Mouse (Mus musculus) ovary, postnatal 14 days (tissue): ENCODE measurements at regions not wholly inside any gene's neighbourhood (a gene's known extent, or its start where the extent isn't known, plus 50 kb on each side); places are given as distances from the start of the nearest gene placed in this dataset.

Source experiments
- DNase-seq: peaks from one replicate; pipeline ENCODE4 v3.0.0; 2022; ENCODE audit warnings: low spot score

DNA sequence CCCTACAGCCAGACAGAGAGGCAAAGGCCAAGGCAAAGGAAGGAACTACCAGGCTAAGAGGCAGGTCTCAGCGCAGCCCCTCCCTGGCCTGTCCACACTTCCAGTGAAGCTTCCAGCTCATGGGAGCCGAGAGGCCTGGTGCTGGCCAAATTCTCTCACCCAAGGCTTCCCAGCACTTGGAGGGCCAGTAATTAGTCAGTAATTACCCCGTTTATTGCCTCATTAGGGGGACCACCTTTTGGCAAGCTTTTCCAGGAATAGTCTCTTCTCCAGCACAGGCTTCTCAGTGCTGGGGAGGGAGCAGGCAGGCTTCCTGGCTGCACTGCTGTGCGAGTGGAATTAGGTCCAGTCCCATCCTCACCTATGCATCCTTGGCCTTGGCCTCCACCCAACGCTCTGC, 252.8 kb upstream of the Nxpe4 start:
- DNase-seq, result no peak

- no peak for DNase-seq
Measured at GRCm38 (mm10) chr9:47910501-47910906, 251.3 kb upstream of the Nxpe4 start.

DNA sequence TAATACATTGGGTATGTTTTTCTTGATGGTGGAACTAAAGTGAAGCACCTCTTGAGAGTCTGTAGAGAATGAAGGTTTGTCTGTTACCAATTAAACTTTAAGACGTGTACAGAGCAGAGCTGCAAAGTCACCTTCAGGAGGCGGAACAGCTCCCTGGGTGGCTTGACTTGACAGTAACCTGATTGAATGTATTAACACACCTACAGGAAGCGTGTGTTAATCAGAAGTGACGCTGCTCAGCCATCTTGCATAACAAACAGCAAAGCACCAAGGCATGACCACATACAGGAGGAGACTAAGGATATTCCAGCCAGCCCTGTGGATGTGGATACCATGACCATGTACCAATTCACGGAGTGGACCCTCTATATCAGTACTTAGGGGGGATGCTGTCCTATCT, 249.0 kb upstream of the Nxpe4 start:
- DNase-seq, result no peak

- DNase-seq, result no peak
Measured at GRCm38 (mm10) chr9:47935299-47935698, 226.5 kb upstream of the Nxpe4 start.

DNA sequence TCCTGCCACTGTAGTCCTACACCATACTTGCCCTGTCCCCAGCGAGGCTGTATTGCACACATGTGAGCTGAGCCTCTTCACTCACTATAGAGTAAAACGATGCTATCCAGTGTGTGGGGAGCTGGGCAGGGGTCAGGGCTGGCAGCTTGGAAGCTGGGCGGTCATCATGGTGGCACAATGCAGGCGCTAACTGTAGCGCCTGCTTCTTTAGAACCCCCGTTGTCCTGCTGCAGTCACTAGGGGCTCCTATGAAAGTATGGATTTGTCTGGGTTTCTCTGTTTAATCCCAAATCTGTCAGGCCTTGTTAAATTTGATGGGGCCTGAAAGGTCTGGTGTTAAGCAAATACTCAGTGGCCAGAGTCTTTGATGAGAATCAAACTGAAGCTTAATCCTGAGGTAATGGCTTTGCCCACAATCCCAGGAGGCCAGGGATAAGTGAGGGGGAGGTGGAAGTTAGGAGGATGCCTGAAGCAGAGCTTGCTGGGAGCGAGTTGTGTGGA, 225.8 kb upstream of the Nxpe4 start:
- DNase-seq, result no peak

DNA sequence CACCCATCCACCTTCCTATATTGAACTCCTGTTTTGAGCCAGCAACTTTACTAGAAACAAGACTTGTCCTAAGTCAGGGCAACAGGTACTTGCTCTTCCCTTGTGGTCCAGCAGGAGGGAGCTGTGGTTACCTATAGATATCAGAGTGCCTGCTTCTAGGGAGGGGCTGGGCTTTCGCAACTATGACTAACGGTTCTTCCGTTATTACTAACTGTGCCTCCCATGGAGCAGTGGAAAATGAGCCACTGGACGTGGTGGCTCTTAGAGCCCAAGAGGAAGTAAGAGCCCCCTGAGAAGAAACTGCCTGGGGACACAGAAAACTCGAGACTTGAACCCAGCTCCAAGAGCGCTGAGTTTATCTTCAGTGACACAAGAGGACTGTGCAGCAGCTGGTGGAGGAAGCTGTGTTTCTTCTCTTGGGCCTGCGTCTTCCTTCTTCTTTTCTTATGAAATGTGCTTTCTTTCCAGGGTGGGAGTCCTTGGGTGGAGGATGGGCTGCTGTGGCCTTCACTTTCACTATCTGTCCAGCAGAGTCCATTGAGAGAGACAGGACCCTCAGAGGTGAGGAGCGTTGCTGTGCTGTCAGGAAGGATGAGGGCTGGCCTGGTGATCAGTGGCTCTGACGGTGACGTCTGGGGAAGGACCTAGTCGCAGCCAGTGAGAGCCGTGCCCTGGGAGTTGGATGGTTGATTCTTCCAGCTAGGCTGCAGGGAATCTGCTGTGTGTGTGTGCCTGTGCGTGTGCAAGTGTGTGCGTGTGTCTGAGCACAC, 222.7 kb upstream of the Nxpe4 start:
- no peak for DNase-seq

DNA sequence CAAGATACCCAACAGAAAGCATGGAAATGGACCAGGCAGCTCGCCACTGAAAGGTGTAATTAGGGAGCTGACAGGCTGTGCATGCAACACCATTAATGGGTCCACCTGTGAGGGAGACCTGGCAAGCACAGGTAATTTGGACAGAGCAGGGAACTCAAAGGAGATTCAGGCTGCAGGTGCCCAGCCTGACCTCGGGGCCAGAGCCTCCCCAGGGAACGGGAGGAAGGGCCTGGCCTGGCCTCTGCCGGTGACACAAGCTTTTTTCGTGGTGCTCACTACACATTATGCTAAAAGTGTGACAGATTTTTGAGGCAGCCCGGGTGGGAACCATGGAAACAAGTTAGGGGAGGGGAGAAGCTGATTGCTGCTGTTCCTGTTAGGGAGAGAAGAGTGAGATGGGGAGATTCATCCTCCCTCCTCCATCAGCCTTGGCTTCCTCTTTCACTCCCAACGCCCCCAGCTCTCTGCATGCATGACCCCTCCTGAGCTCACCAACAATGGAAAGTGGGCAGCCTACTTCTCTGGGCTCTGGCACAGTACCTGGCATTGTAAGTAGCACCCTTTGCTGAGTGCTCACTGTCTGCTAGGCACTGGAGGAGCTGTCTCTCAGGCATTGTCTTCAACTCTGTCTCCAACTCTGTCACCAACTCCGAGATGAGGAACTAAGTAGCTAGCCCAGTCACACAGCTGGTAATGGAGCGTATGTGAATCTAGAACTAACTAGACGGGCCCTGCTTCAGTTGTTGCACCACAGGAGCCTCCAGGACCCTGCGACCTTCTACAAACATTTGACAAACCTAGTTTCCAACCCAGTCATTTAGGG, 218.9 kb upstream of the Nxpe4 start:
- no peak for DNase-seq

DNA sequence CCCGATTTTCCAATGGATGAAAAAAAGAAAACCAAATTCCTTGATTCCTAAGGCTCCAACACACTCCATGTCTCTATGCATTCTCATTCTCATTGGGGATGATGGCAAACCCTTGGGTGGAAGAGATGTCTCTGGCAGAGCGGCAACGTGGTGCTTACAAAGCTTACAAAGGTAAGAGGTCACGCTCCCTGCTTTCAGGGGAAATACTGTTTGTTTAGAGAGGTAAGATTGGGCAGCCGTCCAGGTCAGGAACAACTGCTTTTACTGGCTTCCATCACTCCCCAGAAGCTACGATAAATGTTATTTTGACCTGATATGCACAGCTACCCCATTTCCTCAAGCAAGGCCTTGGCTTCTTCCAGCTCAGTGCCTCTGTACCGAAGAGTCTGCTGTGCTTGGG, 215.6 kb upstream of the Nxpe4 start:
- no peak for DNase-seq

- no peak for DNase-seq
Measured at GRCm38 (mm10) chr9:47957881-47958280, 203.9 kb upstream of the Nxpe4 start.

- no peak for DNase-seq
Measured at GRCm38 (mm10) chr9:47958861-47959260, 203.0 kb upstream of the Nxpe4 start.

- DNase-seq, result no peak
Measured at GRCm38 (mm10) chr9:47961176-47961575, 200.6 kb upstream of the Nxpe4 start.

- DNase-seq, result no peak
Measured at GRCm38 (mm10) chr9:47962161-47962560, 199.7 kb upstream of the Nxpe4 start.

DNA sequence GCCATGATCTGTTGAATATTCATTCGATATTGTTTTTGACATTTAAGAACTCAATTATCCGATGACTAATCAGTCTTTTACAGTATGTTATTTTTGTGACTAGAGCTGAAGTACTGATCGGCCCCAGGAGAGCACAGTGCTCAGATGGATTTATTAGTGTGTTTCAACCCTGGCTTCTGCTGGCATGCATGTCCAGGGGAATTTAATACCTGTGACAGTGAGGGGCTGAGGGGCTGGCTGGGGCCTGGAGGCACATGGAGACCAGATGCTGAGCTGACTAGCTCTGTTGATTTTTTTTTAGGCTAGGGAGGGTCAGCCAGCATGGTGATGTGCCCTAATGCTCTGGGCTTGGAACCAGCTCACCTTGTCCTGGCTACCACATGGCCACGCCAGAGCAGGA, 199.2 kb upstream of the Nxpe4 start:
- DNase-seq, result no peak

DNA sequence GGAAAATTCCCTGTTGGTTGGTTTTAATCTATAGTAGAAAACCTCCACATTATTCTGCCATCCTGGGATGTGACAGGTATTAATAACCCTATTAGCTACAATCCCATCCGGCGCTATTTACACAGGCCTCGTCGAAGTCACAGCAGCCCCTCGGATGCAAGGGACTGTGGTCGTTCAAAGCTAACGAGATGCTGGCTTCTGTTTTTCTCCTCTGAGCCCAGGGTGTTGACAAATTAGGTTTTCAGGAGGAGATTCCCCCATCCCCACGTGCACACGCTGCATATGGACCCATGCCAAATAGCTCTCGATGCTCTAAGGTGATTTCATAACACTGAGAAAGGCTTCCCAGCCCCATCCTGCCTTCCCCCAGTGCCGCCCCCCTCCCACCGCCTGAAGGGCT, 188.7 kb upstream of the Nxpe4 start:
- DNase-seq, result no peak

GRCm38 (mm10) chr9:47985356-47986111, 176.3 kb upstream of the Nxpe4 start:
- no peak for DNase-seq

- DNase-seq, result no peak
Measured at GRCm38 (mm10) chr9:47987266-47987665, 174.6 kb upstream of the Nxpe4 start.

DNA sequence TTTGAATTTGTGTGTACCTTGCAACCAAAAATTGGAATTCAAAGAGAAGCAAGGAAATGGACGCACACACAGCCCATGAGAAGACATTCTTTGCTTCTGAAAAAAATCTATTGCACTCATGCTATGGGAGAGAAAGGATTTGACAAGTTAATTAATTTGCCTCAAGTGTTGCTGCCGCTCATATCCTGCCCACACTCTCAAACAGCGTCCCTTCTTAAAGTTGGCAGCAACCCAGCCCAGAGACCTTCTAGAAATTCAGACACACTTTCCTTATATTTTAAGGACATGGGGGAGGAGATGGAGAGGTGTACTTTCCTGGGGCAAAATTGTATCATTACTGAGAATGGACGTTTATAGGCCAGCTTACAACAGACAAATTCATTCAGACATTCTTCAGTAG, 167.2 kb upstream of the Nxpe4 start:
- no peak for DNase-seq

GRCm38 (mm10) chr9:47999632-48000031, 162.2 kb upstream of the Nxpe4 start:
- no peak for DNase-seq

- DNase-seq, result no peak
Measured at GRCm38 (mm10) chr9:48029021-48029420, 132.8 kb upstream of the Nxpe4 start.

DNA sequence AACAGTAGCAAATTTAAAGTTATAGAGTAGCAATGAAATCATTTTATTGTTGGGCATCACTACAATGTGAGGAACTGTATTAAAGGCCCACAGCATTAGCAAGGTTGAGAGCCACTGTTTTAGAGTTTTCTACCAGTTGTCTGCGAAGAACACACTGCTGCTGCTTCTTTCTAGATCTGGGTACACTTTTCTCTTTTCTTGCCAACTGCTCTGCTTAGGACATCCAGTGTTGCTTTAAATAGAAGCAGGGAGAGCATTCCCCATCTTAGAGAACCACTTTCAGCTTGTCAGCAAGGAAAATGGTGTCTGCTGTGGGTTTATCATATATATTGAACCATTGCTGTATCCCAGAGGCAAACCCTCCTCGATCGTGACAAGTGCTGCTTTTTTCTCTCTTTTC, 131.0 kb upstream of the Nxpe4 start:
- DNase-seq, result no peak

- no peak for DNase-seq
Measured at GRCm38 (mm10) chr9:48035959-48036358, 125.9 kb upstream of the Nxpe4 start.

DNA sequence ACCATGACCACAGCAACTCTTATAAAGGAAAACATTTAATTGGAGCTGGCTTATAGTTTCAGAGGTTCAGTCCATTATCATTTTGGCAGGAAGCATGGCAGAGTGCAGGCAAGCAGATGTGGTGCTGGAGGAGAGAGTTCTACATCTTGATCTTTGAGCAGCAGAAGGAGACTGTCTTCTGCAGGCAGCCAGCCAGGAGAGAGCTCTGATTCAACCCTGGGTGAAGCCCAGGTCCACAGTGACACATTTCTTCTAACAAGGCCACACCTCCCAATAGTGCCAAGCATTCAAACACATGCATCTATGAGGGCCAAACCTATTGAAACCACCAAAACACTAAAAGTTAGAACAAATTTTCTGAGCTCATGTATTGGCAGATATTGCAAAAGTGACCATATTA, 117.0 kb upstream of the Nxpe4 start:
- no peak for DNase-seq

- DNase-seq, result no peak
Measured at GRCm38 (mm10) chr9:48047846-48048245, 114.0 kb upstream of the Nxpe4 start.
